Mouse (Mus musculus) small intestine, adult 10 weeks (tissue): ENCODE data around the gene Inpp5e. TPM values are rescaled to one million over a fixed set of nuclear protein-coding genes. Genes with fewer than 3 reads are reported as not detected.

Experiments used
- polyA plus RNA-seq: library from polyadenylated mRNA; stranded (reverse); fragments of 350-450 nt; fragmentation: Illumina TruSeq; extraction: RNeasy Lipid Tissue Mini Kit (QIAGEN cat#74804); gene quantifications from one replicate; pipeline ENCODE4 v1.2.3, GENCODE M21; 2014; ENCODE audit warnings: low replicate concordance

Inpp5e gene
- 4.4 TPM for polyA plus RNA-seq

DNA sequence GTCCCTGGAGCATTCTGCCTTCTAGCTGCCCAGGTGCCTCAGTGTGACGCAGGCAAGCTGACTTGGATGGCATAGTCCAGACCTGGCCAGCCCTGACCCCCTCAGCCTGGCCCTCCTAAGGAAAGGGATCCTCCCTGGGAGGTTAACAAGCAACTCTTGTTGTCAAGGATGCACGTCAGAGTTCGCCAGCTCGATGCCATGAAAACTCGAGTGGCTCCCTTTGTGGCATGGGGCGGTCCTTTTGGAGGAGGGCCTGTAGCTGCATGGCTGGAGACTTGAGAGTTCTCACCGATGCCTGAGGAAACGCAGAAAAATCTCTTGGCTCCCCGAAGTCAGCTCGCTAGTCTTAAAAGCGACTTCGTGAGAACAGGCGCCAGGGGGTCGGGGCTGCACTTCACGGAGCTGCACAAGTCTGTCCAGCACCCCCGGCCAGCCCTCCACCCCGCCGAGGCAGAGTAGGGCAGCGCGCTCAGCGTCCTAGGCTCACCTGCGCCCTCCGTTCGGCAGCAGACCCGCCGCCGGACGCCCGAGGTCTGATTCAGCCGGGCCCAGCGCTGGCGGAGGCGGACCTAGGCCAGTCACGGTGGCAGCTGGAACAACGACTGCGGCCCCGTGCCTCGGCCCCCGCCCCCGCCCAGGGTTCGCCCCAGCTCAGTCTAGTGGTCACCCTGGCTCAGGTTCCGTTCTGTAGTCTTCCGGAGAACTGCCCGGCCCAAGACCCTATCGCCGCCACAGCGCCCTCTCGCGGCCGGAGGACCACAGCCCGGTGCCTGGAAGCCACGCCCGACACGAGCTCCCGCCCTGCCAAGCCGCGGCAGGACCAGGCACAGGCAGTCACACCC is at the start of gene Inpp5e:
Gene Inpp5e, minus strand, starts transcription at position 689 of the 842 bp plus-strand sequence.

DNA sequence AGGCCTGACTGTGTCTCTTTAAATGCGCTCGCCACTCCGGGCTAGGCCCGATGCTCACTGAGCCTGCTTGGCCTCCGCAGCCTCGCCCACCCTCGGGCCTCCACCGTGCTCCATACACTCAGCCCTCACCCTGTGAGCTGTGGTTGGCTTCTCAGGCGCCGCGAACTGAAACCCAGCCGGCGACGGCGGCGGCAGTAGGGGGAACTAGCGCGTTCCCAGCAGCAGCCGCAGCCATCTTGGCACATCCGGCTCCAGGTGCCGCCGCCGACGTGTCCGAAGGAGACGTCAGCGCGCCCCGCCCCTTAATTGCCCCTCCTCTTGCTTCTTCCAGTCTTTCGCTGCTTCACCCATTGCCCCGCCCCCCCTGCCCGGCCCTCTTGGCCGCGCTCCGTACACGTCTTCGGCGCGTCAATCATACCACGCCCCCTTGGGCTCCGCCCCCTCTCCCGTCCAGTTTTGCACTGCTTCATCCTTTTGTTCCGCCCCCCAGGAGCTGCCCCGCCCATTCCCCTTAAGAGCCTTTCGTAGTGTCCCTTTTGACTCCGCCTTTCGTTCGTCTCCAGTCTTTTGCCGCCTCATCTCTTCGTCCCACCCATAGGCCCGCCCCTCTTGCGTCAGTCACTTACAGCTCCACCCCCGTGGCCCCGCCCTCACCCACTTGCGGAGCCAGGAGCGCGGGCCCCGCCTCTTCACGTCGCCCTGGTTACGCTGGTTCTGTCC is 36.1 kb upstream of the Inpp5e start, which contains the start of gene Sec16a:
Gene Sec16a, minus strand, starts transcription at position 271 of the 720 bp plus-strand sequence.

DNA sequence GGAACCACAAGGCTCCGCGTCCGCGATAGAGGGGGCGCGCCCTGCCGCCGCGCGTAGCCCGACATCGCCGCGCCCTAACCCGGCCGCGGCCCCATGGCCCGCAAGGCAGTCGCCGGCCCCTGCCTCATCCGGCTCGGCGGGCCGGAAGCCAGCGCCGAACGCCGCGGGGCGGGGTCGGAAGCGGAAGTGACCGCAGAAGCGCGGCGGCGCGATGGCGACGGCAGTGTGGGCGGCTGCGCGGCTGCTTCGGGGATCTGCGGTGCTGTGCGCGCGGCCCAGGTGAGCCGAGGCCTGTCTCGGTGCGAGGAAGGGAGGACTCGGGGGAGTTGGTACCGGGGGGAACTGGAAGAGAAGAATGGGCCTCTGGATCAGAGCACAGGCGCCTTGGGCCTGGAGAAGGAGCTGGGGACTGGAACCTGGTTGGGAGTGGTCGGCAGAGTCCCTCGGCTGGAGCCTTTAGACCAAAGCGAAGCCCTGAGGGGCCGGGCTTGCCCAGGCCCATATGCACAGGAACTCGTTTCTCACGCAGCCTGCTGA is 19.8 kb downstream of the Inpp5e start, which contains the start of the genes Entr1 and Pmpca:
Gene Entr1, minus strand, starts transcription at position 163 of the 537 bp plus-strand sequence.
Gene Pmpca, plus strand, starts transcription at position 186 of the 537 bp plus-strand sequence.

DNA sequence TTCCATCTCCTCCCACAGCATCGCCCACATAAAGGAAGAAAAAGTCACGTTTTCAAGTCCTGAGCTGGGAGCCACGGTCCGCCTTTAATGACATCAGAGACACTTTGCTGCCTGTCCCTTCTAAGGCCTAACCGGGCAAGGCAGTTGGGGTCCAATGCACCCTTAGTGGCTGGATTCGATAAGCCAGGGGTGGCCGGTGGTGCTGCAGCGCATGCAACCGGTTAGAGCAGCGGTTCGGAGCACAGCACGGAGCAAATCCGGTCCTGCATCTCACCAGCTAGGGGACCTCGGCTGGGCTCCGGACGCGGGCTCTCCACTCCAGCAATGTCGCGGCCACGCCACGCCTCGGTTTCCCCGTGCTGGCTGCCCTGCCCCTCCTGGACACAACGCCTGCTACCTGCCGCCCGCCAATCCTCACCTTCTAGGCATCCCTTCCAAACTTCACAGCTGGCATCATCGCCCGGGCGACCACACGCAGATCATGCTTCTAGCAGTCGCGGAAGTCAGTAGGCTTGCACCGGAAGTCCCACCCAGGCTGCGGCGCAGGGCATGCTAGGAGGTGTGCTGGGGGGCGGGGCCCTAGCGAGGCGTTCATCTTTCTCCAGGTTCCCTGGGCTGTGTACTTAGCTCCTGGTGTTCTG is 28.8 kb downstream of the Inpp5e start, which contains the start of gene Snapc4:
Gene Snapc4, minus strand, starts transcription at position 523 of the 641 bp plus-strand sequence.

DNA sequence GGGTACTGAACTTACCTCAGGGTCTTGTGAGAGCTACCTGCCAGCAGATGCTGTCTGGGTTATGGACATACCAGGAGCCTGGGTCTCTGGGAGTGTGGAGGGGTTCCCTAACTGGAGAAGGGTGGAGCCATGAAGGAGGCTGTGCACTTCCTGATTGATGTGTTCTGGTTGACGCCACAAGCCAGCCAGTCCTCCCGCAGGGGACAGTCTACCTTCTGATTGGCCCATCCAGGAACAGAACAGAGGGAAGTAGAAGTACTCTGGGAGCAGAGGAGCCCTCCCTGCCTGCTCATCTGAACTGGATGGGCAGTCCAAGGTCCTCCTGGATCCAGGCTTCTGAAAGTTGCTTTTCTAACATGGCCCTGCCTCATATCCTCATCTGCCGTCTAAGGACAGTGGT is 48.2 kb downstream of the Inpp5e start, which contains the start of gene Card9:
Gene Card9, minus strand, starts transcription at position 147 of the 400 bp plus-strand sequence.

DNA sequence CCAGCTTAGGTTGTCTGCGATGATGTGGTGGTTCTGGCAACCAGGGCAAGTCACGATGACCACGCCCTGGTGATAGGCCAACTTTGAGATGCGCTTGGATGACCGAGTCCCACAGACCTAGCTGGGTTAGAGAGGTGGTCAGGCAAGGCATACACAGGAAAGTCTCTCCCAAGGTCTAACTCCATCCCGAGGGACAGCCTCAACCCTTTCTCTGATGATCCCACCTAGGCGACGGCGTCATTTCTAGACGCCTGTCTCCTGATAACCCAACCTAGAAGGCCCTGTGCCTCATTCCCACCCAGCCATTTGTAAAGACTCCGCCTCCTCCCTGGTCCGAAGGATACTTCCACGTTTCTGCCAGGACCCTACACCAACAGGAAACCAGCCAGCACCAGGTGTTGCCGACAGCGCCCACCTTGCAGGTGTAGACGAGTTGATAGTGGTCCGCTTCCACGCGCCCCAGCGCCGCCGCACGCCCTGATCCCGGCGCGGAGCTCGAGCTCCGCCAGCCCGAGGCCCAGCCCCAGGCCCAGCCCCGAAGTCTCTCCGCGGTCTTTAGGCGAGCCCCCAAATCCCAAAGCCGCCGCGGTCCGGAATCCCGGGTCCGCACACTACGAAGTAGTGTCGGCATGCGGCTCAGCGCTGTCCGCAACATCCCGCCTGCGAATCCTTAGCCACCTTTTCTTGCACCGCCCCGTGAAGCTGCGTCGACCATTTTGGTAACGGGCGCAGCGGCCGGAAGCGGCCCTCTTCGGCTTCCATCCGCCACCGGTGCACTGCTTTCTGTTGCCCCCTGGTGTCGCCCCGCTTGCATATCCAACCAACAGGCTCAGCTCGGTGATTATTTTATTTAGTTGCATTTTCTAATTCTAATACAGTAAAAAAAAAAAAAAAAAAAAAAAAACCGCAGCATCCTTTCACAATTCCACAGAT is 57.4 kb downstream of the Inpp5e start, which contains the start of gene Dnlz:
Gene Dnlz, minus strand, starts transcription at position 753 of the 933 bp plus-strand sequence.

Other genes starting within 250 kb of the Inpp5e start
- gene Lhx3, start 200.9 kb downstream of the Inpp5e start, polyA plus RNA-seq: not detected
- 6.0 TPM for gene Qsox2, start 171.7 kb downstream of the Inpp5e start, polyA plus RNA-seq
- gene Ccdc187, start 114.6 kb downstream of the Inpp5e start, polyA plus RNA-seq: 0.11 TPM
- gene Gpsm1, start 93.7 kb downstream of the Inpp5e start, polyA plus RNA-seq: not detected
- 0.67 TPM for gene Dnlz, start 57.1 kb downstream of the Inpp5e start, polyA plus RNA-seq
- gene Card9, start 48.3 kb downstream of the Inpp5e start, polyA plus RNA-seq: not detected
- gene Snapc4, start 28.6 kb downstream of the Inpp5e start, polyA plus RNA-seq: 2.5 TPM
- 27.0 TPM for gene Entr1, start 19.9 kb downstream of the Inpp5e start, polyA plus RNA-seq
- gene Pmpca, start 19.9 kb downstream of the Inpp5e start, polyA plus RNA-seq: 81.5 TPM
- 58.1 TPM for gene Sec16a, start 36.0 kb upstream of the Inpp5e start, polyA plus RNA-seq
- 1.1 TPM for gene Notch1, start 107.5 kb upstream of the Inpp5e start, polyA plus RNA-seq
- 1.0 TPM for gene Egfl7, start 170.8 kb upstream of the Inpp5e start, polyA plus RNA-seq
- gene Gm20532, start 177.4 kb upstream of the Inpp5e start, polyA plus RNA-seq: not detected
- 3.9 TPM for gene Agpat2, start 195.2 kb upstream of the Inpp5e start, polyA plus RNA-seq
- not detected for gene Fam69b, start 219.3 kb upstream of the Inpp5e start, polyA plus RNA-seq